Mouse (Mus musculus) liver, embryonic 16.5 days (tissue): Measurements from ENCODE around the gene Dusp22. TPM values are rescaled to one million over a fixed set of nuclear protein-coding genes. Genes with fewer than 3 reads are reported as not detected.

ENCODE experiments used
- ATAC-seq: fragments of 200-750 bp; cut with Nextera tagmentation; 2 replicates; pipeline ENCODE4 v1.8.0; 2017; ENCODE audit warnings: low read depth, mild to moderate bottlenecking, moderate number of reproducible peaks, moderate library complexity
- H3K27ac ChIP-seq: fragments of 300-500 bp; sonication (generic); 2 replicates; pipeline ENCODE4 v1.5.1; 2014; ENCODE audit warnings: mild to moderate bottlenecking, low read length
- H3K27me3 ChIP-seq: fragments of 300-500 bp; sonication (generic); 2 replicates; pipeline ENCODE4 v1.6.1; 2014; ENCODE audit warnings: low read depth, low read length, mixed read lengths; ENCODE audit not compliant: control insufficient read depth, insufficient read depth
- H3K36me3 ChIP-seq: fragments of 300-500 bp; sonication (generic); 2 replicates; pipeline ENCODE4 v1.6.1; 2014; ENCODE audit warnings: mild to moderate bottlenecking; ENCODE audit not compliant: control insufficient read depth, insufficient read depth
- H3K4me1 ChIP-seq: fragments of 300-500 bp; sonication (generic); 2 replicates; pipeline ENCODE4 v1.6.1; 2014; ENCODE audit warnings: low read depth, low read length, mixed read lengths; ENCODE audit not compliant: control insufficient read depth
- H3K4me2 ChIP-seq: fragments of 300-500 bp; sonication (generic); 2 replicates; pipeline ENCODE4 v1.6.1; 2014; ENCODE audit warnings: low read depth, low read length, mixed read lengths
- H3K4me3 ChIP-seq: fragments of 300-500 bp; sonication (generic); 2 replicates; pipeline ENCODE4 v1.5.1; 2014; ENCODE audit warnings: low read depth, mild to moderate bottlenecking, low read length
- H3K9ac ChIP-seq: fragments of 300-500 bp; sonication (generic); 2 replicates; pipeline ENCODE4 v1.6.1; 2014; ENCODE audit warnings: low read depth, low read length
- H3K9me3 ChIP-seq: fragments of 300-500 bp; sonication (generic); replicated peaks from 2 replicates; pipeline ENCODE4 v1.6.1; 2016; ENCODE audit warnings: low read length; ENCODE audit not compliant: control insufficient read depth
- WGBS: fragments of 180-500 bp; shearing (Covaris S2); extraction: QIAGEN DNeasy Blood & Tissue Kit; methylation state at CpG from one replicate; pipeline ENCODE4 v1.1.7; 2014; ENCODE audit not compliant: insufficient replicate concordance; 5-methylcytosine and 5-hydroxymethylcytosine counted together
- polyA plus RNA-seq: library from polyadenylated mRNA; unstranded; fragments of >200 nt; fragmentation: Nextera tagmentation; extraction: Ambion mirVana; gene quantifications from 2 replicates; pipeline ENCODE4 v1.2.1, GENCODE M21; 2015

Dusp22 gene
- polyA plus RNA-seq, 1 experiment from 2014 or later, result 8.2 TPM

GRCm38 (mm10) chr13:30665261-30665660 lies 5.5 kb downstream of the Dusp22 start:
- no peak for ATAC-seq
- Histone ChIP-seq H3K4me1 (no peaks in the 10 kb centered on the region), H3K36me3 (no peaks in the 10 kb centered on the region), H3K9ac (no peak overlapping the region), H3K9me3 (no peaks in the 10 kb centered on the region), H3K4me2 (no peak overlapping the region), H3K27ac (no peak overlapping the region), H3K4me3 (no peak overlapping the region), H3K27me3 (no peaks in the 10 kb centered on the region; the same call in 1 of the 2 replicates)
- whole genome bisulfite sequencing, result 69% methylated on average over 8 of the region's 8 CpGs

GRCm38 (mm10) chr13:30666537-30666936 lies 6.7 kb downstream of the Dusp22 start:
- Histone ChIP-seq H3K27me3 (no peaks in the 10 kb centered on the region), H3K4me3 (no peak overlapping the region), H3K9me3 (no peaks in the 10 kb centered on the region), H3K4me2 (no peak overlapping the region), H3K36me3 (no peaks in the 10 kb centered on the region), H3K4me1 (no peaks in the 10 kb centered on the region), H3K9ac (no peak overlapping the region), H3K27ac (no peak overlapping the region)
- WGBS, result 70% methylated on average over 10 of the region's 10 CpGs
- ATAC-seq, result no peak

DNA sequence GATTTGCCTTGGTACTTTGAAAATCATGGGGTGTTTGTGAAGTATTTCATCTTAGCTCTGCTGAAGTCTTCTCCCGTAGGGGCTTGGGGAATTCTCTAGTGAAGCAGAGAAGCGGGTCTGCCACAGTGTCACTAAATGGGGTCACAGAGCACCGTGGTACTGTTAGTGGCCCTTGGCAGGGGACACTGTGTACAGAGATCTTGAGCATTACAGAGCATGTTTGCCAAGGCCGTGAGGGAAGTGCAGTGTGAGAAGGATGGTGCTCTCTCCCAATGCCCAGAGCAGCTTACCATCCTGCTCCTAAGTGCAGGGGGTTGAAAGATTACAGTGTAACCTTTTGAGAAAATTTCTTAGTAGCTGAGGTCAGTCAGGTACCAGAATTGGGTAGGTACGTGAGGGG lies 8.5 kb downstream of the Dusp22 start:
- 63% methylated on average over 5 of the region's 5 CpGs for WGBS
- H3K4me3 ChIP-seq, result no peak overlapping the region
- no peaks in the 10 kb centered on the region for H3K4me1 ChIP-seq
- H3K36me3 ChIP-seq, result no peaks in the 10 kb centered on the region
- no peak overlapping the region for H3K9ac ChIP-seq
- H3K27ac ChIP-seq, result no peak overlapping the region
- ATAC-seq, result no peak
- H3K27me3 ChIP-seq, result no peaks in the 10 kb centered on the region
- H3K9me3 ChIP-seq, result no peaks in the 10 kb centered on the region
- H3K4me2 ChIP-seq, result no peak overlapping the region

DNA sequence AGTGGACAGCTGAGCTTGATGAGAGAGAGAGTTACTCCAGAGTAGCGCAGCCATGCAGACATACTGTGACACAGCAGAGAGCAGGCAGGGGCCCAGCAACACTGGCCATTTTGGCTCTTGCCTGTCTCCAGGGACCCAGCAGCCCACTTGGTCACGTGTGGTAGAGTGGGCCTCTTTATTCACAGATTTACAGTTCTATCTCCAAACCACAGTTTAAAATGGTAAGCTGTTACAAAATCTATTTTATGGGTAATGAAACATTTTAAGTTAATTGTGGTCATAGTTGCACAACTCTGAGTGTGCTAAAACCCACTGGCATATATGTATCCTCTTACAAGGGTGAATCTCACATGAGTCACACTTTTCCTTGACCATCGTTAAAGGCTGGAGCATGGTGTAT lies 9.5 kb downstream of the Dusp22 start:
- WGBS, result 58% methylated on average over 3 of the region's 3 CpGs
- ATAC-seq, result no peak

DNA sequence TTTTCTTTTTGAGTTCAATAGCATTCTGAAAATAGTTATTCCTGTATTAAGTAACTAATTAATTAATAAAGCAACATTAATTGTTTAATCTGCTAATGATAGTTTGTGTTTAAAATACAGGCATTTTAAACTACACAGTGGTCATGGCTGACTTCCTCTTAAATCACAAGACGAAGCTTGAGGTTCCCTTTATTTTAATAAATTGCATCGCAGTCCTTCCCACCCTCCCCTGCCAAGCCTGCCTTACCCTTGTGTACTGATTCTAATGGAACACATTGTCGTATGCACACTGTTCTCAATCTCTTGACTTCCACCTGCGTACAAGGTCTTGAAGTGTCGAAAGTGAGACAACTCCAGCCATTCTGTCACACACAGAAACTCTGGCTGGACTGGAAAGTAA lies 14.1 kb downstream of the Dusp22 start:
- H3K36me3 ChIP-seq, result no peaks in the 10 kb centered on the region
- no peak overlapping the region for H3K4me3 ChIP-seq
- no peak overlapping the region for H3K27ac ChIP-seq
- H3K4me1 ChIP-seq, result no peaks in the 10 kb centered on the region
- ATAC-seq, result no peak
- no peaks in the 10 kb centered on the region for H3K9me3 ChIP-seq
- H3K9ac ChIP-seq, result no peak overlapping the region
- 50% methylated on average over 5 of the region's 5 CpGs for WGBS
- H3K27me3 ChIP-seq, result no peaks in the 10 kb centered on the region
- H3K4me2 ChIP-seq, result no peak overlapping the region

More for the DNA sequence above, 9.5 kb downstream of the Dusp22 start:
- Histone ChIP-seq H3K27ac (no peak overlapping the region), H3K27me3 (no peaks in the 10 kb centered on the region), H3K4me1 (no peaks in the 10 kb centered on the region), H3K36me3 (no peaks in the 10 kb centered on the region), H3K9ac (no peak overlapping the region), H3K9me3 (no peaks in the 10 kb centered on the region), H3K4me3 (no peak overlapping the region), H3K4me2 (no peak overlapping the region)

GRCm38 (mm10) chr13:30678822-30679221 lies 19.0 kb downstream of the Dusp22 start:
- no peak for ATAC-seq
- Histone ChIP-seq H3K4me3 (no peak overlapping the region), H3K27ac (no peak overlapping the region), H3K9ac (no peak overlapping the region), H3K4me1 (no peaks in the 10 kb centered on the region), H3K9me3 (no peaks in the 10 kb centered on the region), H3K36me3 (no peaks in the 10 kb centered on the region), H3K27me3 (no peaks in the 10 kb centered on the region), H3K4me2 (no peak overlapping the region)
- WGBS, result 63% methylated on average over 5 of the region's 5 CpGs

GRCm38 (mm10) chr13:30681866-30682265 lies 22.1 kb downstream of the Dusp22 start:
- H3K9me3 ChIP-seq, result no peaks in the 10 kb centered on the region
- H3K4me1 ChIP-seq, result no peaks in the 10 kb centered on the region
- H3K4me2 ChIP-seq, result no peak overlapping the region
- no peak overlapping the region for H3K27ac ChIP-seq
- H3K9ac ChIP-seq, result no peak overlapping the region
- no peak overlapping the region for H3K4me3 ChIP-seq
- 33% methylated on average over 4 of the region's 4 CpGs for WGBS
- H3K36me3 ChIP-seq, result no peaks in the 10 kb centered on the region
- ATAC-seq, result no peak
- H3K27me3 ChIP-seq, result no peaks in the 10 kb centered on the region

- no peaks in the 10 kb centered on the region for H3K27me3 ChIP-seq
- H3K36me3 ChIP-seq, result no peaks in the 10 kb centered on the region
- H3K4me3 ChIP-seq, result no peak overlapping the region
- H3K9ac ChIP-seq, result no peak overlapping the region
- WGBS, result 49% methylated on average over 3 of the region's 3 CpGs
- H3K4me1 ChIP-seq, result no peaks in the 10 kb centered on the region
- no peak for ATAC-seq
- no peak overlapping the region for H3K27ac ChIP-seq
- H3K9me3 ChIP-seq, result no peaks in the 10 kb centered on the region
- H3K4me2 ChIP-seq, result no peak overlapping the region
Measured at GRCm38 (mm10) chr13:30682328-30682727, 22.5 kb downstream of the Dusp22 start.

GRCm38 (mm10) chr13:30684614-30685122 lies 24.9 kb downstream of the Dusp22 start:
- WGBS, result 47% methylated on average over 6 of the region's 6 CpGs
- Histone ChIP-seq H3K27me3 (no peaks in the 10 kb centered on the region), H3K4me2 (no peak overlapping the region), H3K27ac (no peak overlapping the region), H3K4me1 (no peaks in the 10 kb centered on the region), H3K9me3 (no peaks in the 10 kb centered on the region), H3K4me3 (no peak overlapping the region), H3K9ac (no peak overlapping the region), H3K36me3 (no peaks in the 10 kb centered on the region)
- no peak for ATAC-seq
